In genomic region chr5:115909106-115909505, GRCm38 (mm10) we compare ENCODE assay signal across 8 mouse cellular contexts.
DNase-seq lines count a peak whose midpoint lies in the region; ATAC-seq and TF ChIP-seq lines count a peak whose summit lies in the region.

No protein-coding gene starts in this region.

- no peak for ATAC-seq in intestine, postnatal 0 days

- TF ChIP-seq CTCF in intestine, postnatal 0 days (IDR thresholded peaks at IDR 0.05; ENCODE audit: low read depth) = no peak

- no peak overlapping the region for H3K4me3 ChIP-seq in intestine, postnatal 0 days (ENCODE audit: low read depth, low read length)

- H3K27me3 ChIP-seq in intestine, postnatal 0 days (replicated peaks; ENCODE audit: control insufficient read depth, insufficient read depth, low read length) = no peaks in the 10 kb centered on the region

- no peaks in the 10 kb centered on the region for H3K4me1 ChIP-seq in intestine, postnatal 0 days (replicated peaks; ENCODE audit: control insufficient read depth, insufficient read depth, low read length)

- H3K9ac ChIP-seq in intestine, postnatal 0 days (ENCODE audit: low read depth, low read length) = no peak overlapping the region

- no peaks in the 10 kb centered on the region; the same call in 1 of the 2 replicates for H3K36me3 ChIP-seq in intestine, postnatal 0 days (ENCODE audit: control insufficient read depth, insufficient read depth)

- intact Hi-C loops in gastrocnemius, postnatal 36 days (cut with DNase I) = no loop called here

- H3K4me2 ChIP-seq in intestine, postnatal 0 days (replicated peaks; ENCODE audit: low read depth) = no peak overlapping the region

- DNase-seq in layer of hippocampus, adult 11-12 months (ENCODE audit: low spot score) = peak; percentile 46
- DNase-seq in layer of hippocampus, adult 9-10 months (ENCODE audit: low spot score) = no peak
- DNase-seq in cerebellum, adult 11-12 months = peak; percentile 73
- DNase-seq in gastrocnemius, postnatal 36 days = peak; percentile 24 to 36
- DNase-seq in layer of hippocampus, postnatal 10 days (ENCODE audit: low spot score in 2 of 2) = peak; percentile 36 to 47
- DNase-seq in lung, postnatal 4 days = peak; percentile 57 to 70
- no peak for DNase-seq in natural killer cell, adult 2 months (ENCODE audit: low spot score in 2 of 2)

- H3K9me3 ChIP-seq in intestine, postnatal 0 days (ENCODE audit: control insufficient read depth) = no peaks in the 10 kb centered on the region

- WGBS in intestine, postnatal 0 days = 52% methylated on average over 11 of the region's 11 CpGs

- no peak overlapping the region for H3K27ac ChIP-seq in intestine, postnatal 0 days (ENCODE audit: low read depth, low read length)

Comparison
In these comparisons a context has a peak if more than half of its experiments do, and no peak if none do; other contexts are left out.
1. DNase-seq: peak in layer of hippocampus, adult 11-12 months (single experiment), cerebellum, adult 11-12 months (single experiment), gastrocnemius, postnatal 36 days (2 of 2), layer of hippocampus, postnatal 10 days (2 of 2) and lung, postnatal 4 days (2 of 2); none in layer of hippocampus, adult 9-10 months (single experiment) and natural killer cell, adult 2 months (0 of 2).